Mouse (Mus musculus) testis, adult 2 months (tissue): ENCODE results near the gene Gm15319.
"Not testable (repeated sequence)": the region's sequence is repeated elsewhere in the genome, so short reads cannot be mapped to it uniquely, and the experiment has no call there.

Source experiments
- CTCF ChIP-seq: fragments of 200-500 bp; IDR thresholded peaks from 2 replicates; pipeline ENCODE4 v1.5.1; 2012; ENCODE audit warnings: low read depth, mild to moderate bottlenecking, inconsistent platforms, low read length, moderate library complexity; ENCODE audit not compliant: control insufficient read depth, insufficient read depth, insufficient replicate concordance
- POLR2A ChIP-seq: fragments of 200-500 bp; IDR thresholded peaks from 2 replicates; pipeline ENCODE4 v1.6.1; 2012; ENCODE audit warnings: low read depth, mild to moderate bottlenecking, inconsistent platforms, low read length, moderate library complexity; ENCODE audit not compliant: control insufficient read depth

DNA sequence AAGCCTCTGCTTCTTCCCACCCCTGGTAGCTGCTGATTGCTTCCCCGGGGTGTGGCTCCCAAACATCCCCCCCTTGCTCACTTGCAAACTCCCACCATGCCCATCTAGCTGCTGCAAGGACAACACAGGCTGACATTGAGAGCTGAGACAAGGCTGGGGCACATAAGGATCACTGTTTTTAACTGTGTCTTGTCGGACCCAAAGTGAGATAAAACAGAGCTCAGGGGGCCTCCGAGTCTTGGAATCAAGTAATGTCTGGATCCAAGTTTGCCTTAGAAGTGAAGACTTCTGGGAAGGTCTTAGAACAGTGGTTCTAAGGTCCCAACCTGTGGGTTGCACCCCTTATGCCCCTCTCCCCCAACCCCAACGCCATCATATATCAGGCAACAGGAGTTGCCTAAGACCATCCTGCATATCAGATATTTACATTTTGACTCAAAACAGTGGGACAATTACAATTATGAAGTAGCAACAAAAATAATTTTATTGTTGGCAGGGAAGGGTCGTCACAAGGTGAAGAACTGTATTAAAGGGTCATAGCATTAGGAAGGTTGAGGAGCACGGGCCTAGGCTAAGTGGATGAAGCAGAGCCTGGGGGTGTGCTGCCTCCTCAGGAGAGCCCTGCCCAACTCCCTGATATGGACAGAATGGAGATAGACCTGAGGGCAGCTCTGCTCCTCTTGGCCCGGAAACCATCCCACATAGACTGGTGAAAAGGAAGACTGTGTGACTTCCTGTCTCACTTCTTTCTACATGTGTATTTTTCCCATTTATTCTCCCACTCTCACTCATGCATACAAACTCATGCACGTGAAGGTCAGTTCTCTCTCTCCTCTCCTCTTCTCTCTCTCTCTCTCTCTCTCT lies 16.0 kb upstream of the Gm15319 start:
- not testable (repeated sequence) for TF ChIP-seq CTCF, POLR2A
